Comparison of ENCODE assay signal across 17 mouse cellular contexts in the genomic region with DNA sequence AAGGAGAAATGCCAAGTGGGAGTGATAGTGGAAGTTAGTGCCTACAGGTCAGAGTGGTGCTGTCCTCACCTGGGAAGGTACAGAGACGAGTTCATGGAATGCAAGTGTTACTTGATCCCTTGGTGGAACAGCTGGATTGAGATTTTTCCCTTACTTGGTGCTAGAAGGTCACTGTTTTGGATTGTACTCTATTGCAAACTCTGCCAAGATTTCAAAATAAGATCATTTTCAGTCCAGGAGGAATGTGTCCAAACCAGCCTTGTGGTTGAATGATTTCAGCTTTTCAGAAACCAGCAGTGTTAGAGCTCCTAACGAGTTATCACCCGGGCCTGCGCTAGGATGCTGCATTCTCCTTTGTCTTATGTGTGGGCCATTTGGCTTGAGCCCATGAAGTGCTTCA. TPM values are rescaled to one million over a fixed set of nuclear protein-coding genes. Genes with fewer than 3 reads are reported as not detected.
DNase-seq lines count a peak whose midpoint lies in the region; TF ChIP-seq lines count a peak whose summit lies in the region.
"Had no signal": no experiment of that assay in that cellular context is flagged by ENCODE, and none has a peak within 500 bp of the region (broad histone marks: within the 10 kb centered on the region; RNA-seq: fewer than 3 reads in every experiment).

No protein-coding gene starts in this region.

- intact Hi-C loops in heart, postnatal 14 days (cut with DNase I): no loop called here
- intact Hi-C loops in left cerebral cortex, postnatal 4 days (cut with DNase I): loop anchor here (10.0 kb wide), 1 partner anchor 210 kb away; no protein-coding TSS in a partner anchor

- peak; percentile 88 for DNase-seq in heart, adult 11 months
- no peak for DNase-seq in heart, postnatal 14 days
- DNase-seq in lung, postnatal 36 days: peak; percentile 44
- no peak for DNase-seq in lung, postnatal 10 days
- peak; percentile 4 for DNase-seq in brain, embryonic 14.5 days (ENCODE audit: low read depth)
- DNase-seq in right cerebral cortex, postnatal 25 days: no peak
- no peak for DNase-seq in left cerebral cortex, postnatal 4 days
- DNase-seq: adrenal gland, postnatal 25 days; B cell, adult 2 months; cerebellum, adult 11-12 months; cerebellum, postnatal 14 days; gastrocnemius, postnatal 14 days; kidney, postnatal 25 days; liver, postnatal 0 days; right cerebral cortex, adult 18-20 months; thymus, adult 18-20 months; thymus, postnatal 36 days had no signal

- no peak for TF ChIP-seq CTCF in brain, embryonic 14.5 days (IDR thresholded peaks at IDR 0.05; ENCODE audit: borderline replicate concordance, extremely low read depth, insufficient read depth, insufficient read length)

- no peak for TF ChIP-seq POLR2A in brain, embryonic 14.5 days (IDR thresholded peaks at IDR 0.05; ENCODE audit: borderline replicate concordance, extremely low read depth, insufficient read depth, insufficient read length, poor library complexity, severe bottlenecking)

RNA-seq across cellular contexts. Expression of gene Morc2a, which starts 25.6 kb away (rescaled TPM):
- 10 to 100 TPM; 23.1 to 27.4 TPM for total RNA-seq in heart, postnatal 14 days (2021)
- 35.0 and 49.1 TPM in 2 replicates for polyA plus RNA-seq in brain, embryonic 14.5 days (2012; rRNA removed)
- total RNA-seq in left cerebral cortex, postnatal 4 days (2021): 10 to 100 TPM; 74.3 to 77.6 TPM

Comparison
In these comparisons a context has a peak if more than half of its experiments do, and no peak if none do; other contexts are left out.
1. DNase-seq: peak in heart, adult 11 months (single experiment), lung, postnatal 36 days (single experiment) and brain, embryonic 14.5 days (single experiment); none in heart, postnatal 14 days (0 of 2), lung, postnatal 10 days (single experiment), right cerebral cortex, postnatal 25 days (single experiment) and left cerebral cortex, postnatal 4 days (single experiment).